Mouse (Mus musculus) stomach, embryonic 15.5 days (tissue): ENCODE measurements around the gene Grid2ip. TPM values are rescaled to one million over a fixed set of nuclear protein-coding genes. Genes with fewer than 3 reads are reported as not detected.
A peak's percentile ranks its signal among the peaks of the same experiment; 100 is the strongest.
"Not testable (repeated sequence)": the region's sequence is repeated elsewhere in the genome, so short reads cannot be mapped to it uniquely, and the experiment has no call there.

Experiments
- ATAC-seq: fragments of 200-750 bp; cut with Nextera tagmentation; 2 replicates; pipeline ENCODE4 v1.8.0; 2017; ENCODE audit warnings: low read depth, moderate number of reproducible peaks, moderate TSS enrichment; ENCODE audit not compliant: insufficient read depth, low FRiP score
- H3K27ac ChIP-seq: fragments of 300-500 bp; sonication (generic); 2 replicates; pipeline ENCODE4 v1.5.1; 2015; ENCODE audit warnings: mild to moderate bottlenecking, inconsistent platforms
- H3K27me3 ChIP-seq: fragments of 300-500 bp; sonication (generic); replicated peaks from 2 replicates; pipeline ENCODE4 v1.6.1; 2015; ENCODE audit warnings: inconsistent platforms
- H3K36me3 ChIP-seq: fragments of 300-500 bp; sonication (generic); 2 replicates; pipeline ENCODE4 v1.6.1; 2015; ENCODE audit warnings: inconsistent platforms
- H3K4me1 ChIP-seq: fragments of 300-500 bp; sonication (generic); 2 replicates; pipeline ENCODE4 v1.6.1; 2015; ENCODE audit warnings: inconsistent platforms
- H3K4me2 ChIP-seq: fragments of 300-500 bp; sonication (generic); 2 replicates; pipeline ENCODE4 v1.6.1; 2015; ENCODE audit warnings: mild to moderate bottlenecking, inconsistent platforms
- H3K4me3 ChIP-seq: fragments of 300-500 bp; sonication (generic); replicated peaks from 2 replicates; pipeline ENCODE4 v1.5.1; 2015; ENCODE audit warnings: inconsistent platforms
- H3K9ac ChIP-seq: fragments of 300-500 bp; sonication (generic); 2 replicates; pipeline ENCODE4 v1.6.1; 2015; ENCODE audit warnings: inconsistent platforms
- H3K9me3 ChIP-seq: fragments of 300-500 bp; sonication (generic); 2 replicates; pipeline ENCODE4 v1.6.1; 2016; ENCODE audit warnings: inconsistent platforms
- WGBS: fragments of 180-500 bp; shearing (Covaris S2); methylation state at CpG from one replicate; pipeline ENCODE4 v1.1.7; 2015; 5-methylcytosine and 5-hydroxymethylcytosine counted together
- polyA plus RNA-seq: library from polyadenylated mRNA; unstranded; fragments of >200 nt; fragmentation: Nextera tagmentation; extraction: Ambion mirVana; gene quantifications from 2 replicates; pipeline ENCODE4 v1.2.1, GENCODE M21; 2015

Grid2ip gene
- polyA plus RNA-seq, 1 experiment from 2014 or later: 2.0 TPM

DNA sequence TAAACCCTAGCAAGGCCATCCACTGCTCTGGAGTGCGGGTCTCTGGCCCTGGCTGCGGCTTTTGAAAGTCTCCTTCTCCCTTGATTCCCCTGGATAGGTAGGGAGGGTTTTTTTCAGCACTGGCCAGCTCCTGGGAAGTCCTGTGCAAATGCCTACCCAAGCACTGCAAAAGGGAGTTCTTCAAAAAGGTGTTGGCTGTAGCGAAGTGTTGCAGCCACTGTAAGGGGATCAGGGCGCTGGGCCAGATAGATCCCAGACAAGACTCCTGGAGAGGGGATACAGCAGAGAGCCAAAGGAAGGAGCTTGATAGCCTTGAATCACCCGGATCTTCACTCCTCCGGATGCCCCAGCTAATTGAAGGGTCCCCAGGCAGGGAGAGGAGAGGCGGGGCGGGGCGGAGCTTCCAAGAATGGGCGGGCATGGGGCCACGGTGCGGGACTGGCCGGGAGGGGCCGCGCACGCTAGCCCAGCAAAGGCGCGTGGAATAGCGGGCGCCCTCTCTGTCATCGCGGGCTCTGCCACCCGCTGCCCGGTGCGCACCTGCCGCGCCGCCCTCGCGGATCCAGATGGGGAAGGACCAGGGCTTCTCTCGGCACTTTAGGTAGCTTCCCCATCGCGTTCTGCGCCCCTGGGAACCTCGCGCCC lies 12.6 kb downstream of the Grid2ip start:
- peak overlapping the region; percentile 18 for H3K4me3 ChIP-seq
- peaks cover 83% of the 10 kb centered on the region for H3K27me3 ChIP-seq
- no peak overlapping the region for H3K27ac ChIP-seq
- peaks cover 7% of the 10 kb centered on the region; the same call in 1 of the 2 replicates for H3K4me1 ChIP-seq
- H3K9me3 ChIP-seq: no peaks in the 10 kb centered on the region
- H3K9ac ChIP-seq: no peak overlapping the region
- WGBS: 1% methylated on average over 36 of the region's 36 CpGs
- H3K36me3 ChIP-seq: no peaks in the 10 kb centered on the region
- H3K4me2 ChIP-seq: peak overlapping the region; percentile 46
- no peak for ATAC-seq

DNA sequence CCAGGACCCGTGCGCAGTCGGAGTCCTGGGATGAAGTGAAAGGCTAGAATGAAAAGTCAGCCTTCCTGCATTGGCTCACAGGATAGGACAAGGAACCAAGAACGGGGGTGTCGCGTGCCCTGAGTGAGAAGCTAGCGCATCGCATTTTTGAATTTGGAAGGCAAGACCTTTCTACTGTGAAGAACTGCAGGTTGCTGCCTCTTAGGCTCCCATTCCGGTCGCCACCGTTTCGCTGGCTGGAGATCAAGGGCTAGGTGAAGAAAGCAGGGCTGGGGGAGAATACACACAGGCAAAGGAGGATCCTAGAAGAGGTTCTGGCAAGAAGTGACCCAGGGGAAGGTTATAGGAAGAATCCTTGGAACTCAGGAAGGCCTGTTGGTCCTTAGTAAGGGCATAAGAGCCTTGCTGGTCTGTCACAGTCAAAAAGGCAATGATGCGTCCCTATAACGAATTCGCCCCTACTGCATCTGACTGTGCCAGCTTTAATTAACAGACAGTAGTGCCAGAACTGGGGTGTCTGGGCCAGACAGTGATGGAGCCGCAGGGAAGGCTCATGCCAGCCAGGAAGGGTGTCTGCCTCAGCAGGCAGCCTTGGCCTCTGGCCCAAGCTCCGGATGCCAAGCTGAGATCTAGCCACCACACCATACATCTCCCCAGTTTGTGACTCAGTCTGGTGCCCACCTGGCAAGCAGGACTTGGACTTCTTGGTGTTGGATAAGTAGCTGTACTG lies 13.4 kb downstream of the Grid2ip start:
- peaks cover 6% of the 10 kb centered on the region; the same call in 1 of the 2 replicates for H3K4me1 ChIP-seq
- H3K27ac ChIP-seq: no peak overlapping the region
- WGBS: 30% methylated on average over 17 of the region's 17 CpGs
- no peaks in the 10 kb centered on the region for H3K36me3 ChIP-seq
- ATAC-seq: no peak
- H3K4me3 ChIP-seq: peak overlapping the region; percentile 18; the same call in 1 of the 2 replicates
- H3K9me3 ChIP-seq: no peaks in the 10 kb centered on the region
- peaks cover 84% of the 10 kb centered on the region for H3K27me3 ChIP-seq
- peak overlapping the region; percentile 46; the same call in 1 of the 2 replicates for H3K4me2 ChIP-seq
- H3K9ac ChIP-seq: no peak overlapping the region

DNA sequence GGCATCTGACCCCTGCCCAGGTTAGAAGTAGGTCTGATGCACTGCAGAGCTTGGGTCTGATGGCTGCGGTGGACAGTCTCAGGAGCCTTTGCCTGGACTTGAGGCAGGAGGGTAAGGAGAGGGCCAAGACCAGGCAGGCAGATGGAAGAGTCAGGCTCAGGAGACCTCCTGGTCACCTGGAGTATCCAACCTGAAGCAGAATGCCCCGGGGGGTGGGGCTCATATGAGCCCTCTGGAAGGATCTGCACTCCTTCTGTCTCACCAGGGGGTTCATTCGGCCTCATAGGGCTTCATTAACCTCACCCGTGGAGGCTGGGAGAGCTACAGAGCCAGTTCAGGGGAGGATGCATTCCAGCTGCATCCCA lies 14.0 kb downstream of the Grid2ip start:
- Histone ChIP-seq H3K27ac (no peak overlapping the region), H3K27me3 (peaks cover 79% of the 10 kb centered on the region), H3K4me3 (no peak overlapping the region), H3K4me1 (peaks cover 6% of the 10 kb centered on the region; the same call in 1 of the 2 replicates), H3K4me2 (no peak overlapping the region), H3K36me3 (no peaks in the 10 kb centered on the region), H3K9ac (no peak overlapping the region), H3K9me3 (no peaks in the 10 kb centered on the region)
- WGBS: 49% methylated on average over 4 of the region's 4 CpGs
- ATAC-seq: no peak

DNA sequence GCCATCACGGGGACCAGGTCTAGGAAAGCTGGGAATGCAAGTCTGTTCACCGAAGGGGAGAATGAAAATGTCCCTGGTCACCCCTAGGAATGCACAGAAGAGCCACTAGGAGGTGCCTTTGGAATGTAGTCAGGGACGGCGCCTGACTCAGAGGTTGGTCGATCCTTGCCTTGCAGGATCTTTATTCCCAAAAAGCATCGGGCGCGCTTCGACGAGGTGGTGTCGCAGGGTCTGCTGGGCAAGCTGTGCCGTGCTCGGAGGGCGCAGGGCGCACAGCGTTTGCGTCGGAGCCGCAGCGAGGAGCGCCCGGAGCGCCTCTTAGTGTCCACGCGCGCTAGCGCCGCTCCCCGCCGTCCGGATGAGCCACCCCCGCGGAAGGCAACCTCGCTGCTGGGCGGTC lies 15.7 kb downstream of the Grid2ip start:
- Histone ChIP-seq H3K27me3 (peaks cover 72% of the 10 kb centered on the region), H3K4me1 (peaks cover 6% of the 10 kb centered on the region; the same call in 1 of the 2 replicates), H3K27ac (no peak overlapping the region), H3K4me3 (peak overlapping the region; percentile 38), H3K4me2 (peak overlapping the region; percentile 68), H3K36me3 (no peaks in the 10 kb centered on the region), H3K9me3 (no peaks in the 10 kb centered on the region), H3K9ac (no peak overlapping the region)
- 1% methylated on average over 35 of the region's 35 CpGs for WGBS
- no peak for ATAC-seq

DNA sequence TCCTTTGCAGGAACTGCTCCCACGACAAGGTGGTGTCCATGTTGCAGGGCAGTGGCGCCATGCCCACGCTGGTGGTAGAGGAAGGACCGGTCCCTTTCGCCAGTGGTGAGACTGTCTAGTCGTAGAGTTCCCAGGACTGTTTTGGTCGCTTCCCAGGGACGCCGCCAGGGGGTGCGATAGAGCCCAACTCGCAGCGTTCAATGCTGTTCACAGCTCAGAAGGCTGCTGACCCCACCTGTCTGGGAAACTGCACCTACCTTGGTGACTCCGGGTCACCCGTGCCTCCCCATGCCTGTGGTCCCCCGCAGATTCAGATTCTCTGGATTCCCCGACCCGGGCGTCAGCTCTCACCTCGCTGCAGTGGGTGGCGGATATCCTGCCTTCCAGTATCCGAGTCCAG lies 18.1 kb downstream of the Grid2ip start:
- no peak overlapping the region for H3K9ac ChIP-seq
- ATAC-seq: peak; percentile 77
- peaks cover 48% of the 10 kb centered on the region for H3K27me3 ChIP-seq
- 0 out of 2 replicates have a peak overlapping the region, but pooled peaks have one; percentile 42 for H3K27ac ChIP-seq
- no peaks in the 10 kb centered on the region for H3K9me3 ChIP-seq
- H3K4me3 ChIP-seq: peak overlapping the region; percentile 29
- H3K36me3 ChIP-seq: no peaks in the 10 kb centered on the region
- H3K4me2 ChIP-seq: peak overlapping the region; percentile 56
- peaks cover 1% of the 10 kb centered on the region; the same call in 1 of the 2 replicates for H3K4me1 ChIP-seq
- 7% methylated on average over 21 of the region's 21 CpGs for WGBS

DNA sequence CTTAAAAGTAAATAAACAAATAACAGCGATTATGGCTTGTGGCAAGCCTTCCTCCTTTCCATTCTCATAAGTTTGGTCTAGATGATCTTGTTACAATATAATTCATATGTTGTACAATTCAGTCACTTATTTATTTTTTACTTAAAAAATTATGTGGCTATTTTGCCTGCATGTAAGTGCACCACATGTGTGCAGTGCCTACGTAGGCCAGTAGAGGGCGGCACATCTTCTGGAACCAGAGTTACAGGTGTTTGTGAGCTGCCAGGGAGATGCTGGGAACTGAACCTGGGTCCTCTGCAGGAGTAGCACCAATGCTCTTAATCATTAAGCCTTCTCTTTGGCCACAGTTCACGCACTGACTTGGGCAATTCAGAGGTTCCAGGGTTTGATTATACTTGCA lies 19.0 kb downstream of the Grid2ip start:
- H3K4me1 ChIP-seq: no peaks in the 10 kb centered on the region
- WGBS: 82% methylated on average over 4 of the region's 4 CpGs
- H3K36me3 ChIP-seq: no peaks in the 10 kb centered on the region
- peaks cover 39% of the 10 kb centered on the region for H3K27me3 ChIP-seq
- H3K4me3 ChIP-seq: no peak overlapping the region
- H3K4me2 ChIP-seq: no peak overlapping the region
- H3K27ac ChIP-seq: 0 out of 2 replicates have a peak overlapping the region, but pooled peaks have one; percentile 22
- no peaks in the 10 kb centered on the region for H3K9me3 ChIP-seq
- no peak for ATAC-seq
- no peak overlapping the region for H3K9ac ChIP-seq

DNA sequence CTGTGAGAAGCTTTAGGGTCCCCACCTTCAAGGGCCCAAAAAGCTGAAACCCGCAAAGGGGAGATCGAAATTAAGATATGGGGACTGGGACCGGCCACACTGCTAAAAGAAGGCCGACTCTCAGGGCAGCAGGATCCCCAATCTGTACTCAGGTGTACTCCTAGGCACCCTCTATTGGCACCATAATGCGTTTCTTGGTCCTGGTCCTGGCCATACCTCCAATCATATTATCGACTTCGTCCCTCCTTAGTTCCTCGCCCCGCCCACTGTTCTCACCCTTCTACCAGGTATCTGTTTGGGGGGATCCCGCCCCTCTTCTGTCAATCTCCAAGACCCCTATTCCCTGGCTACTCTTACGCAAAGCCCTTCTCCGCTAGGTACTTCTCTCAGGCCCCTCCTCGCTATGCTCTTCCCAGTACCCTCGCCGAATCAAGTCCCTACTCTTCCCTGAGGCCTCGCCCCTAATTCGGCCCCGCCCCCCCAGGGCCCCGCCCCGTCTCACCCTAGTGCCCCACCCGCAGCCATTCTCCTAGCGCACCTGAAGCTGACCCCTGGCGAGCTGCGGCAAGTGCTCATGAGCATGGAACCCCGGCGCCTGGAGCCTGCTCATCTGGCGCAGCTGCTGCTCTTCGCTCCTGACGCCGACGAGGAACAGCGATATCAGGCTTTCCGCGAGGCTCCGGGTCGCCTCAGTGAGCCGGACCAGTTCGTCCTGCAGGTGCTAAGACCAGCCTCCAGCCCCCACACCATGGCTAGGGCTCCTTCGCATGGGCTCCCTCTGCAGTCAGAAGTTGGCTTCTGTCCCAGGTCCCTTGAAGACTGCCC lies 29.9 kb downstream of the Grid2ip start:
- no peak overlapping the region for H3K27ac ChIP-seq
- peak overlapping the region; percentile 77 for H3K4me2 ChIP-seq
- no peak overlapping the region for H3K9ac ChIP-seq
- no peaks in the 10 kb centered on the region for H3K36me3 ChIP-seq
- H3K27me3 ChIP-seq: 0 out of 2 replicates have a peak, but pooled peaks cover 5% of the 10 kb centered on the region
- H3K4me1 ChIP-seq: 0 out of 2 replicates have a peak, but pooled peaks cover 7% of the 10 kb centered on the region
- WGBS: 7% methylated on average over 39 of the region's 39 CpGs
- peak; percentile 86 for ATAC-seq
- peak overlapping the region; percentile 39 for H3K4me3 ChIP-seq
- no peaks in the 10 kb centered on the region for H3K9me3 ChIP-seq

DNA sequence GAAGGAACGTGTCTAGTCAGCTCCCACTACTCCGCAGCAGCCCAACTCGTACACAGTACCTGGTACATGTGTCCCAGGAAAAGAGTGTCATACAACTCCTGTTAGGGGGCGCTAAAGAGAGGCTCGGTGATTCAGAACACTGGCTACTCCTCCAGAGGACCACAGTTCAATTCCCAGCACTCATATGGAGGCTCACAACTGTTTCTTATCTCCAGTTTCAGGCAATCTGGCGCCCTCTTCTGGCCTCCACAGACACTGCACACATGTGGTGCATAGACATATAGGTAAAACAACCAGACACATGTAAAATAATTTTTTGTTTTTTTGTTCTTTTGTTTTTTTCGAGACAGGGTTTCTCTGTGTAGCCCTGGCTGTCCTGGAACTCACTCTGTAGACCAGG lies 37.0 kb downstream of the Grid2ip start:
- H3K9ac ChIP-seq: no peak overlapping the region
- no peaks in the 10 kb centered on the region for H3K27me3 ChIP-seq
- no peak overlapping the region for H3K4me2 ChIP-seq
- H3K4me3 ChIP-seq: no peak overlapping the region
- no peak for ATAC-seq
- H3K9me3 ChIP-seq: no peaks in the 10 kb centered on the region
- no peaks in the 10 kb centered on the region for H3K36me3 ChIP-seq
- H3K4me1 ChIP-seq: no peaks in the 10 kb centered on the region
- no peak overlapping the region for H3K27ac ChIP-seq
- WGBS: 78% methylated on average over 7 of the region's 7 CpGs

DNA sequence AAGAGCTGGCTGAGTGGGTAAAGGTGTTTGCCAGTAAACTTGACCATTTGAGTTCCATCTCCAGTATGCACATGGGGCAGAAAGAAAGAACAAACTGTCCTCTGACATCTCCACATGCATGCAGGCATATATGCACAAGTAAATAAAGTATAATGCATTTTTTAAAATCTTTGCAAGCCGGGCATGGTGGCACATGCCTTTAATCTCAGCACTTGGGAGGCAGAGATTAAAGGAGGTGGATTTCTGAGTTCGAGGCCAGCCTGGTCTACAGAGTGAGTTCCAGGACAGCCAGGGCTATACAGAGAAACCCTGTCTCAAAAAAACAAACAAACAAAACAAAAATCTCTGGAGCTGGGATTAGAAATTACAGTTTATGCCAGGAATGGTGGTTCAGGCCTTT lies 37.8 kb downstream of the Grid2ip start:
- not testable (repeated sequence) for H3K4me2 ChIP-seq, H3K9ac ChIP-seq, H3K9me3 ChIP-seq, H3K27ac ChIP-seq, H3K4me3 ChIP-seq, H3K4me1 ChIP-seq, ATAC-seq, H3K36me3 ChIP-seq, H3K27me3 ChIP-seq
- WGBS: 92% methylated on average over 2 of the region's 2 CpGs

DNA sequence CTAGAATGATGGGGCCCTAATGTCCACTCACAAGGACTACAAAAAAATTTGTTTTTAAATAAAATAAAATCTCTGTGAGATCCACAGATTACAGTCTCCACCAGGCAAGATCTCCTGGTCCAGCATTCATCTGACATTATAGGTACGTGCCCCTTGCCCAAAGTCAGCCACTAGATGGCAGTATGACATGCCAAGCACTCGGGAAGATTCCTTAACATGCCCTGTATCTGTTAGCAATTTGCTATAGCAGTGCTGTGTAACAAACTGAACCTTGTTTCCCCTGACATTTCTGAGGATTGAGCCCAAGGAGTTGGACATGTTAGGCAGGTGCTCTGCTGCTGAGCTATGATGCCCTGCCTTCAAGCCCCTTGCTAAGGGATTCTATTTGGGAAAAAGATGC lies 38.5 kb downstream of the Grid2ip start:
- no peaks in the 10 kb centered on the region for H3K9me3 ChIP-seq
- WGBS: 52% methylated on average over 2 of the region's 2 CpGs
- H3K36me3 ChIP-seq: no peaks in the 10 kb centered on the region
- no peaks in the 10 kb centered on the region for H3K27me3 ChIP-seq
- 0 out of 2 replicates have a peak, but pooled peaks cover 5% of the 10 kb centered on the region for H3K4me1 ChIP-seq
- H3K4me2 ChIP-seq: no peak overlapping the region
- no peak overlapping the region for H3K9ac ChIP-seq
- no peak for ATAC-seq
- no peak overlapping the region for H3K27ac ChIP-seq
- H3K4me3 ChIP-seq: no peak overlapping the region

DNA sequence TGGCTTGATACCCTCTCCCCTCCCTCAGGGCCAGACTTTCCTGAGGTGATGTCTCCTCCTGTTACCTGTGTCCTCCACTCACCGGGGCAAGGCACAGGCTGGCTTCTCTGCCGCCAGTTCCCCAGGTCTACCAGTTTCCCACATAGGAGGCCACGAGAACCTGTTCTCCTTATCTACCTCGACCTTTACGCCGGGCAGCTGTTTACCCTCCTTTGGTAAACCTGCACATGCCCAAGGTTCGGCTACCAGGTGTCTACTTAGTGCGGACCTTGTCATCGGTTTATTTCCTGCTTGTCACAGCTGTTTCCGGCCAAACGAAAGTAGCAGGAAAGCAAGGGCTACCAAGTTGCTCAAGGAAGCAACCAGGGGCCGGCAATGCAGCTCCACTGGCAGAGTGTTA lies 43.4 kb downstream of the Grid2ip start:
- H3K9me3 ChIP-seq: no peaks in the 10 kb centered on the region
- H3K4me2 ChIP-seq: 0 out of 2 replicates have a peak overlapping the region, but pooled peaks have one; percentile 10
- peak overlapping the region; percentile 74 for H3K27ac ChIP-seq
- peaks cover 25% of the 10 kb centered on the region for H3K4me1 ChIP-seq
- H3K36me3 ChIP-seq: no peaks in the 10 kb centered on the region
- WGBS: 74% methylated on average over 12 of the region's 12 CpGs
- H3K27me3 ChIP-seq: no peaks in the 10 kb centered on the region
- H3K9ac ChIP-seq: no peak overlapping the region
- H3K4me3 ChIP-seq: no peak overlapping the region
- peak; percentile 45; the same call in 1 of the 2 replicates for ATAC-seq
